Mouse (Mus musculus) subcutaneous adipose tissue, adult 2 months (tissue): ENCODE measurements around the gene Adamts12. TPM values are rescaled to one million over a fixed set of nuclear protein-coding genes. Genes with fewer than 3 reads are reported as not detected.

Source experiments
- polyA plus RNA-seq: library from polyadenylated mRNA; depleted of rRNA; stranded (reverse); fragments of >200 nt; gene quantifications from 2 replicates; pipeline ENCODE4 v1.2.3, GENCODE M21; 2012; ENCODE audit warnings: low replicate concordance; rRNA removed

Gene Adamts12
- polyA plus RNA-seq = 10.2 and 11.8 TPM in 2 replicates

DNA sequence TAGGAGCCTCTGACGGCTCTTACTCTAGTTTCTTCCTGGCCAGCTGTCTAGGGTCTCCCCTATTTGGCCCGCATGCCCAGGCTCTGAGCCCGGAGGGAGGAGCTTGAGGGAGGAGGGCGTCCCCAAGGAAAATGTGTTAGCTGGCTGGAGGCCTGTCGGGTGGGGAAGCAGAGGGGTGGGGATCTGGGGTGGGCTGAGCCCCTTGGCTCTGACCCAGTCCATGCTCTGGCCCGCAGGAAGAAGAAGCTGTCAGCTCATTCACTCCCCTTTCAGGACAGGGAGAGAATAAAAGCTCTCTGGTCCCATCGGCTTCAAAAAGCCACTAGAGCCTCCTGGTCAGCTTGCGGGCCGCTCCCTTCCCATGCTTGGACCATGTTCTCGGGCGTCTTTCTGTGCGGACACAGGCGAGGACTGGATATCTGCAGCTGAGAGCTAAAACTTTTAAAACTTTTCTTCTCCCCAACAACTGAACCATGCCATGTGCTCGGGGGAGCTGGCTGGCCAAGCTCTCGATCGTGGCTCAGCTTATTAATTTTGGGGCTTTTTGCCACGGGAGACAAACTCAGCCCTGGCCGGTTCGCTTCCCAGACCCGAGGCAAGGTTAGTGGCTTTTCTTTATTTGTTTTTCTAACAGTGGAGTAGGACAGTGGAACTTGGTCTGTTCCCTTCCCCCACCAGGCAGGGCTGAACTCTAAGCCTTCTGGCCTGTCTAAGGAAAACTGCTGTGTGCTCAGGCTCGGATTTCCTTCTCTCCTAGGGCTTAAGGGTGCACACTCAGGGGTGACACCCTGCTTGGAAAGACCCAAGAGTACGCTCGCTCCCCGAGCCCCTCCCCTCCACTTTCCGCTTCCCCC lies at the start of gene Adamts12:
Gene Adamts12, plus strand, starts transcription at position 233 of the 854 bp plus-strand sequence.

DNA sequence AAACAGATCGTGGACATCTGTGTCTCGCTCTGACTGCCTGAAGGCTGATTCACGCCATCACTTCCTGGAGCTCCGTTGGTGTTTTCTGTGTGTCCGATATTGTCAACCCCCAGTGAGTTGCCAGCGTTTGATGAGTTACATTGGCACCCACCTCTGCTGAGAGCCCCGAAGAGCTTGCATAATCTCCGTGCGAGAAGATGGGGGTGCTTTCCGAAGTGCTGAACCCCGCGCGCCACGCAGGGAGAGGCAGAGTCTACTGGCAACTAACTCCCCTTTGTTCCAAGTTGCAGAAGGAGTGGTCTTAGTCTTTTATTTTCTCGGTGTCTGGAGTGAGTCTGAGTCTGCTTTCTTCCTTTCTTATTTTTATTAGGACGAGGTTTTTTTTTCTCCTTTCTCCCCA lies 26.9 kb upstream of the Adamts12 start, which contains the start of gene Rxfp3:
Gene Rxfp3, minus strand, starts transcription at position 281 of the 400 bp plus-strand sequence.

Other genes starting within 250 kb of the Adamts12 start
- 7.9 and 76.5 TPM in 2 replicates for gene C1qtnf3, start 112.5 kb upstream of the Adamts12 start, polyA plus RNA-seq
- gene Amacr, start 83.0 kb upstream of the Adamts12 start, polyA plus RNA-seq = 9.5 and 10.4 TPM in 2 replicates
- 0.03 TPM in 1 of 2 replicates, not detected in the other for gene Slc45a2, start 64.1 kb upstream of the Adamts12 start, polyA plus RNA-seq
- 0.04 and 0.05 TPM in 2 replicates for gene Rxfp3, start 26.8 kb upstream of the Adamts12 start, polyA plus RNA-seq